Mouse (Mus musculus) embryonic facial prominence, embryonic 12.5 days (tissue): ENCODE data around the gene Ccdc50. TPM values are rescaled to one million over a fixed set of nuclear protein-coding genes. Genes with fewer than 3 reads are reported as not detected.

Experiments
- ATAC-seq: fragments of 200-750 bp; cut with Nextera tagmentation; 2 replicates; pipeline ENCODE4 v1.8.0; 2017; ENCODE audit not compliant: insufficient number of reproducible peaks, insufficient read depth, low FRiP score, low TSS enrichment
- H3K27ac ChIP-seq: fragments of 300-500 bp; sonication (generic); 2 replicates; pipeline ENCODE4 v1.5.1; 2016; ENCODE audit warnings: mild to moderate bottlenecking
- H3K27me3 ChIP-seq: fragments of 300-500 bp; sonication (generic); 2 replicates; pipeline ENCODE4 v1.6.1; 2016; ENCODE audit warnings: mild to moderate bottlenecking, moderate library complexity
- H3K36me3 ChIP-seq: fragments of 300-500 bp; sonication (generic); 2 replicates; pipeline ENCODE4 v1.6.1; 2016; ENCODE audit warnings: mild to moderate bottlenecking
- H3K4me1 ChIP-seq: fragments of 300-500 bp; sonication (generic); 2 replicates; pipeline ENCODE4 v1.6.1; 2016
- H3K4me2 ChIP-seq: fragments of 300-500 bp; sonication (generic); replicated peaks from 2 replicates; pipeline ENCODE4 v1.6.1; 2016; ENCODE audit warnings: mild to moderate bottlenecking, moderate library complexity
- H3K4me3 ChIP-seq: fragments of 300-500 bp; sonication (generic); 2 replicates; pipeline ENCODE4 v1.5.1; 2016; ENCODE audit warnings: mild to moderate bottlenecking
- H3K9ac ChIP-seq: fragments of 300-500 bp; sonication (generic); 2 replicates; pipeline ENCODE4 v1.6.1; 2016; ENCODE audit warnings: mild to moderate bottlenecking, moderate library complexity
- H3K9me3 ChIP-seq: fragments of 300-500 bp; sonication (generic); 2 replicates; pipeline ENCODE4 v1.6.1; 2016; ENCODE audit warnings: mild to moderate bottlenecking, moderate library complexity
- WGBS: fragments of 180-500 bp; shearing (Covaris S2); methylation state at CpG from one replicate; pipeline ENCODE4 v1.1.7; 2016; 5-methylcytosine and 5-hydroxymethylcytosine counted together
- polyA plus RNA-seq: library from polyadenylated mRNA; unstranded; fragments of >200 nt; fragmentation: Nextera tagmentation; extraction: Ambion mirVana; gene quantifications from 2 replicates; pipeline ENCODE4 v1.2.1, GENCODE M21; 2016

The Ccdc50 gene
- polyA plus RNA-seq, 1 experiment from 2014 or later, result 49.7 TPM

- Histone ChIP-seq H3K4me1 (no peaks in the 10 kb centered on the region), H3K4me3 (no peak overlapping the region), H3K4me2 (no peak overlapping the region), H3K9ac (no peak overlapping the region), H3K9me3 (no peaks in the 10 kb centered on the region), H3K36me3 (no peaks in the 10 kb centered on the region), H3K27ac (no peak overlapping the region), H3K27me3 (no peaks in the 10 kb centered on the region)
- no peak for ATAC-seq
- 88% methylated on average over 3 of the region's 3 CpGs for WGBS
Observed at GRCm38 (mm10) chr16:27399026-27399718, 10.5 kb downstream of the Ccdc50 start.

DNA sequence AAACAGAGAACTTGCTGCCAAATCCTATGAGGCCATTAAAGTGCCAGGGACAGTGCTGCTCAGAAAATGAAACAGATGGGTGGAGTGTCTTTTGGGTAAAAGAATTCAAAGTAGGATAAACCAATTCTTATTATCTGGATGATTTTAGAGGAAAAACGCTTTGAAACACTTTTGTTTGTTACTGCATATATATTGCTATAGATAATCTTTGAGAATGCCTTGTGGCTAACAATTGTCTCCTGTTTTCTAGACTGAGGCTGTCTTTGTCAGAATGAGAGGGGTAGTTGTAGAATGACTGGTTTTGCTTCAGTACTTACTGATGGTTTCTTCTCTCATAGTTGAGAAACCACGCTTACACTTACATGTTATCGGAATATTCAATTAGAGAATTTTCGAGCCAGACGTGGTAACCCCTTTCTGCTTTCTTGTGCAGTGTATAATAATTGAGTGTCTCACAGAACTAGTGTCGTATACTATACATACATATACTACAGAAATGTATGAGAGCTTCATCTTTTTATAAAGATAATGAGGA, 11.1 kb downstream of the Ccdc50 start:
- H3K4me3 ChIP-seq, result no peak overlapping the region
- H3K27me3 ChIP-seq, result no peaks in the 10 kb centered on the region
- no peak overlapping the region for H3K4me2 ChIP-seq
- H3K9me3 ChIP-seq, result no peaks in the 10 kb centered on the region
- no peak overlapping the region for H3K27ac ChIP-seq
- no peaks in the 10 kb centered on the region for H3K36me3 ChIP-seq
- no peak for ATAC-seq
- H3K4me1 ChIP-seq, result no peaks in the 10 kb centered on the region
- H3K9ac ChIP-seq, result no peak overlapping the region
- WGBS, result 88% methylated on average over 6 of the region's 6 CpGs

DNA sequence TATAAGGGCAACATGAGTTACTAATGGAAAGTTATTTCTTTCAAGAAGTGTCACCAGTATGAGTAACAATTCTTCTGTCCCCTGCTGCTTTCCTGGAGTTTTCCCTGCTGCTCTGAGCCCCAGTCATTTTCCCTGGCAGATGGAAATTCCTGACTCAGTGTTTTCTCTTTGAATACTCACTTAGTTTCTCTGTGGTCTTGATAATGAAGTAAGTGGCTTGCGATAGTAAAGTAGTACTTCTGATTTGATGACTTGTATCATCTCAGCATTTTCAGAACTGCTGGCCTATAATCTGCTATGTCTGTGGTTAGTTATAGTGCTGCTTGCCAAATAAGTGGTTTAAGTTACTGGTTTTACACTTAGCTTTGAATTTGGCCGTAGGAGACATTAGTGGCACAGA, 12.9 kb downstream of the Ccdc50 start:
- H3K27me3 ChIP-seq, result no peaks in the 10 kb centered on the region
- no peak for ATAC-seq

DNA sequence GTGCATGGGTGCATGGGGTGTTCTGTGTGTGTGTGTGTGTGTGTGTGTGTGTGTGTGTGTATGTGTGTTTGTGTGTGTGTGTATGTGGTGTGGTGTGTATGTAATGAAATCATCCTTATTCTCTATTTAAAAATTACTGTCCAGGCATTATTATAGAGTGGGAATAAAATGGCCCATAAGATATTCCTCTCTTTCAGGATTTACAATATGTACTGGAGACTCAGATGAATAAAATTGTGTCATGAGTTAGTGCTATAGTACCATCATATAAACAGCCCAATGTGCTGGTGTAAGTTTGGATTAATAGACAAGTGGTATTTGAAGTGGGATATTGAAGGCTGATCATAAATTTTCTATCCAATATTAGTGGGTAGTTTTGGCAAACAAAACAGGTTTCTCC, 15.4 kb downstream of the Ccdc50 start:
- no peak for ATAC-seq
- Histone ChIP-seq H3K27ac (no peak overlapping the region), H3K36me3 (peaks cover 17% of the 10 kb centered on the region), H3K27me3 (no peaks in the 10 kb centered on the region), H3K4me2 (no peak overlapping the region), H3K9me3 (no peaks in the 10 kb centered on the region), H3K9ac (no peak overlapping the region), H3K4me1 (no peaks in the 10 kb centered on the region), H3K4me3 (no peak overlapping the region)

More for the DNA sequence above, 12.9 kb downstream of the Ccdc50 start:
- no peak overlapping the region for H3K9ac ChIP-seq
- no peaks in the 10 kb centered on the region for H3K9me3 ChIP-seq
- H3K27ac ChIP-seq, result no peak overlapping the region
- no peaks in the 10 kb centered on the region for H3K4me1 ChIP-seq
- no peak overlapping the region for H3K4me3 ChIP-seq
- H3K4me2 ChIP-seq, result no peak overlapping the region
- H3K36me3 ChIP-seq, result peaks cover 5% of the 10 kb centered on the region
- WGBS, result 82% methylated on average over 2 of the region's 2 CpGs

- 82% methylated on average over 6 of the region's 6 CpGs for WGBS
- H3K9me3 ChIP-seq, result no peaks in the 10 kb centered on the region
- no peaks in the 10 kb centered on the region for H3K27me3 ChIP-seq
- H3K36me3 ChIP-seq, result peaks cover 55% of the 10 kb centered on the region
- no peak for ATAC-seq
- H3K4me1 ChIP-seq, result no peaks in the 10 kb centered on the region
- no peak overlapping the region for H3K4me2 ChIP-seq
- no peak overlapping the region for H3K4me3 ChIP-seq
- H3K27ac ChIP-seq, result no peak overlapping the region
- no peak overlapping the region for H3K9ac ChIP-seq
Observed at GRCm38 (mm10) chr16:27416937-27417584, 28.4 kb downstream of the Ccdc50 start.

GRCm38 (mm10) chr16:27417632-27418031, 29.0 kb downstream of the Ccdc50 start:
- ATAC-seq, result no peak
- Histone ChIP-seq H3K4me2 (no peak overlapping the region), H3K4me1 (no peaks in the 10 kb centered on the region), H3K27ac (no peak overlapping the region), H3K9me3 (no peaks in the 10 kb centered on the region), H3K36me3 (peaks cover 60% of the 10 kb centered on the region), H3K27me3 (no peaks in the 10 kb centered on the region), H3K9ac (no peak overlapping the region), H3K4me3 (no peak overlapping the region)
- WGBS, result 83% methylated on average over 3 of the region's 3 CpGs

GRCm38 (mm10) chr16:27420982-27421381, 32.3 kb downstream of the Ccdc50 start:
- ATAC-seq, result no peak
- WGBS, result 98% methylated on average over 3 of the region's 3 CpGs
- H3K36me3 ChIP-seq, result peaks cover 40% of the 10 kb centered on the region

GRCm38 (mm10) chr16:27435034-27435433, 46.4 kb downstream of the Ccdc50 start:
- Histone ChIP-seq H3K27me3 (no peaks in the 10 kb centered on the region), H3K4me1 (no peaks in the 10 kb centered on the region), H3K4me2 (no peak overlapping the region), H3K9ac (no peak overlapping the region), H3K36me3 (peaks cover 31% of the 10 kb centered on the region), H3K9me3 (no peaks in the 10 kb centered on the region), H3K27ac (no peak overlapping the region), H3K4me3 (no peak overlapping the region)
- ATAC-seq, result no peak
- WGBS, result 85% methylated on average over 3 of the region's 3 CpGs

More at GRCm38 (mm10) chr16:27420982-27421381, 32.3 kb downstream of the Ccdc50 start:
- Histone ChIP-seq H3K9ac (no peak overlapping the region), H3K4me1 (no peaks in the 10 kb centered on the region), H3K4me3 (no peak overlapping the region), H3K4me2 (no peak overlapping the region), H3K9me3 (no peaks in the 10 kb centered on the region), H3K27ac (no peak overlapping the region), H3K27me3 (no peaks in the 10 kb centered on the region)

DNA sequence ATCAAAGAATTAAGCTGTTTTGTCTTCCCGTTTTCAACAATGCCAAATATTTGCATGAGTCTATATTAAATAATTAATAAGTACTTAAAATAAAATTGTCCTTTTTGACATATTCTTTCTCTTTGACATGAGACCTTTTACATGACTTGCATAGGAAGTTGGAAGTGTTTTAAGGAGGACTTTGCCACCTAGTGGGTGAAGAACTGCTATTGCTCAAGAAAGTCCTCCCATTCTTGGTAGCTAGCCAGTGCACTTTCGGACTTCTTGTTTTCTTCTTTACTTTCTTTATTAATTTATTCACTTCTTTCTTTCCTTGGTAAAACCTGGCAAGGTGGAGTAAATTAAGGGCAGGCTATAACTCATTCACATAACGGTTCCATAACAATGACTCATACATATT, 55.3 kb downstream of the Ccdc50 start:
- H3K9me3 ChIP-seq, result no peaks in the 10 kb centered on the region
- H3K27ac ChIP-seq, result no peak overlapping the region
- H3K27me3 ChIP-seq, result no peaks in the 10 kb centered on the region
- H3K4me2 ChIP-seq, result no peak overlapping the region
- 93% methylated on average over 3 of the region's 3 CpGs for WGBS
- no peak for ATAC-seq
- no peak overlapping the region for H3K9ac ChIP-seq
- H3K4me3 ChIP-seq, result no peak overlapping the region
- peaks cover 37% of the 10 kb centered on the region for H3K36me3 ChIP-seq
- H3K4me1 ChIP-seq, result no peaks in the 10 kb centered on the region

DNA sequence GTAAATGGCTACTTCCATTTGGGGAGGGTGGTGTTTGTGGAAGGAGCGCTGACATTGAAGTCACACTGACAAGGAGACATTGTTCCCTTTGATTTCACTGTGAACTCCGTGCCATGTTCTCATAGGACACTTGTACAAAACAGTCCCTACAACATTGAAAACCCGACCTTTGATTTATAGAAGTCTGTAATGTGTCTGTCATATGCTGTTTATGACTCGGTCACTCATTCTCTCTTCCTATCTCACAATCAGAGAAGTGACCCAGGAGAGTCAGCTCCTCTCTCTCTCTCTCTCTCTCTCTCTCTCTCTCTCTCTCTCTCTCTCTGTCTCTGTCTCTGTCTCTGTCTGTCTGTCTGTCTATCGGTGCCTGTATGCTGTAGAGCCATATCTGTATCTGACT, 60.7 kb downstream of the Ccdc50 start:
- WGBS, result 94% methylated on average over 5 of the region's 5 CpGs

DNA sequence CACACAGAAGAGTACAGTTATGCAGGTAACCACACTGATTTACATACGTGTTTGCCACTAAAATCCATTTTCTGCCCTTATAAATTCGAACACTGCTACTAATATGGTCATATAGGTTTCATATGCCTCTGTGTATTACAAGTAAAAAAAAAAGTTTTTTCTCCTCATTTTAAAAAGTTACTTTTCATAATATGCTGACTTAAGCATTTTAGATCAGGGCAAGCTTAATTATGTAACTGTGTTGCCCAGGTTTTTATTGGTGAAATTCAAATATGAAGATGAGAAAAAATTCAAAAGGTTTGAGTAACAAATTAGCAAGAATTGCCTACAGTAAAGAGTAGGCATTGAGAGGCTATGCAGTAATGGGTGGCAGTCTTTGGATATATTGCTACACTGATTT, 62.0 kb downstream of the Ccdc50 start:
- Histone ChIP-seq H3K36me3 (peaks cover 20% of the 10 kb centered on the region), H3K27ac (no peak overlapping the region), H3K4me1 (no peaks in the 10 kb centered on the region), H3K4me2 (no peak overlapping the region), H3K9me3 (no peaks in the 10 kb centered on the region), H3K4me3 (no peak overlapping the region), H3K27me3 (no peaks in the 10 kb centered on the region), H3K9ac (no peak overlapping the region)
- 92% methylated on average over 2 of the region's 2 CpGs for WGBS
- ATAC-seq, result no peak

More for the DNA sequence above, 60.7 kb downstream of the Ccdc50 start:
- Histone ChIP-seq H3K27me3 (no peaks in the 10 kb centered on the region), H3K9me3 (no peaks in the 10 kb centered on the region), H3K4me1 (no peaks in the 10 kb centered on the region), H3K9ac (no peak overlapping the region), H3K4me3 (no peak overlapping the region), H3K27ac (no peak overlapping the region), H3K36me3 (peaks cover 28% of the 10 kb centered on the region), H3K4me2 (no peak overlapping the region)
- no peak for ATAC-seq

DNA sequence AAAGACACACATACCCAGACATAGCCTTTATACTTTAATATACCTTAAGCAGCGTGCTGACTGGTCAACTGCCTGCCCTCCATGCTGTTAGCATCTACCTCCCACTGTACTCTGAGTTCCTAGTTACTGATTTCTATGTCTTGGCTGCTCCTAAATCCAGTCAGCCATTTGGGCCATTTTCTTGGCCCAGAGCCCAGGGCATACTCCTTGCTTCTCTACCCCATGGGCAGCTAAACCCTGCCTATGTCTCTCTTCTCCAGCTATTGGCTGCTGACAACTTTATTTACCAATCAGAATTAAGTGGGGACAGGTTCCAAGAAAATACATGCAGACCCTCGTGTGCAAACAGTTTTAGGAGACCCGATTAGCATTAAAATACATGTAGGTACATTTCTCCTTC, 64.7 kb downstream of the Ccdc50 start:
- H3K4me1 ChIP-seq, result no peaks in the 10 kb centered on the region
- no peaks in the 10 kb centered on the region for H3K9me3 ChIP-seq
- peaks cover 10% of the 10 kb centered on the region; the same call in 1 of the 2 replicates for H3K36me3 ChIP-seq
- no peak overlapping the region for H3K4me3 ChIP-seq
- H3K9ac ChIP-seq, result no peak overlapping the region
- WGBS, result 69% methylated on average over 3 of the region's 3 CpGs
- no peak overlapping the region for H3K27ac ChIP-seq
- no peak overlapping the region for H3K4me2 ChIP-seq
- no peak for ATAC-seq
- H3K27me3 ChIP-seq, result no peaks in the 10 kb centered on the region
